Mouse (Mus musculus) MEL (cell line): ENCODE data around the gene Eprs. TPM values are rescaled to one million over a fixed set of nuclear protein-coding genes. Genes with fewer than 3 reads are reported as not detected.
A peak's percentile ranks its signal among the peaks of the same experiment; 100 is the strongest.

Source experiments
- DNase-seq: peaks from one replicate; pipeline ENCODE4 v3.0.0; 2011; ENCODE audit warnings: low read depth, low spot score
- H3K27ac ChIP-seq: 2 replicates; pipeline ENCODE4 v1.5.1; 2012; ENCODE audit warnings: low read depth, mild to moderate bottlenecking, control low read depth, low read length, moderate library complexity; ENCODE audit not compliant: control insufficient read depth
- H3K27me3 ChIP-seq, 2 experiments: fragments of 150-350 bp in 1 of 2; sonication (generic) in 1 of 2; 2 replicates each; pipeline ENCODE4 v1.6.1; 2012; ENCODE audit warnings: low read length in 2 of 2, mild to moderate bottlenecking in 2 of 2, improper control_type of control experiment in 1 of 2, moderate library complexity in 1 of 2; ENCODE audit not compliant: insufficient read depth in 2 of 2, control insufficient read depth in 1 of 2
- H3K36me3 ChIP-seq, 2 experiments: 2 replicates each; pipeline ENCODE4 v1.6.1; 2012 to 2014; ENCODE audit warnings: low read length in 2 of 2, improper control_type of control experiment in 1 of 2, inconsistent platforms in 1 of 2, mild to moderate bottlenecking in 1 of 2; ENCODE audit not compliant: insufficient read depth in 2 of 2, control insufficient read depth in 1 of 2
- H3K4me1 ChIP-seq, 2 experiments: fragments of 150-350 bp in 1 of 2; sonication (generic) in 1 of 2; 2 replicates each; pipeline ENCODE4 v1.6.1; 2012; ENCODE audit warnings: low read length in 2 of 2, improper control_type of control experiment in 1 of 2, mild to moderate bottlenecking in 1 of 2; ENCODE audit not compliant: insufficient read depth in 2 of 2, control insufficient read depth in 1 of 2
- H3K4me3 ChIP-seq, 2 experiments: fragments of 150-350 bp in 1 of 2; sonication (generic) in 1 of 2; 2 replicates each; pipeline ENCODE4 v1.5.1; 2012; ENCODE audit warnings: low read depth in 2 of 2, low read length in 2 of 2, mild to moderate bottlenecking in 2 of 2, moderate library complexity in 2 of 2, control low read depth in 1 of 2, improper control_type of control experiment in 1 of 2; ENCODE audit not compliant: control insufficient read depth in 1 of 2, insufficient read depth in 1 of 2
- H3K79me2 ChIP-seq: 2 replicates; pipeline ENCODE4 v1.6.1; 2012; ENCODE audit warnings: mild to moderate bottlenecking, low read length, moderate library complexity; ENCODE audit not compliant: control insufficient read depth, poor library complexity, insufficient read depth
- H3K9ac ChIP-seq: 2 replicates; pipeline ENCODE4 v1.6.1; 2012; ENCODE audit warnings: low read depth, mild to moderate bottlenecking, control low read depth, low read length, moderate library complexity; ENCODE audit not compliant: control insufficient read depth, poor library complexity, severe bottlenecking
- H3K9me3 ChIP-seq: fragments of 150-350 bp; sonication (generic); replicated peaks from 2 replicates; pipeline ENCODE4 v1.6.1; 2012; ENCODE audit warnings: mild to moderate bottlenecking, low read length, improper control_type of control experiment, moderate library complexity; ENCODE audit not compliant: insufficient read depth
- CHD2 ChIP-seq: IDR thresholded peaks from 2 replicates; pipeline ENCODE4 v1.6.1; 2011; ENCODE audit warnings: low read length, improper control_type of control experiment
- CTCF ChIP-seq, 3 experiments: IDR thresholded peaks in 2 of 3; conservative IDR thresholded peaks in 1 of 3; 2 replicates each; pipeline ENCODE4 v1.5.1; 2011 to 2012; ENCODE audit warnings: low read length in 3 of 3, low read depth in 2 of 3, mild to moderate bottlenecking in 2 of 3, improper control_type of control experiment in 1 of 3, inconsistent platforms in 1 of 3, mixed read lengths in 1 of 3, moderate library complexity in 1 of 3; ENCODE audit not compliant: control insufficient read depth in 1 of 3, insufficient read depth in 1 of 3, poor library complexity in 1 of 3, severe bottlenecking in 1 of 3
- ELF1 ChIP-seq: IDR thresholded peaks from 2 replicates; pipeline ENCODE4 v1.6.1; 2014; ENCODE audit warnings: low read depth, mild to moderate bottlenecking, inconsistent platforms, low read length, improper control_type of control experiment, moderate library complexity
- EP300 ChIP-seq, 2 experiments: IDR thresholded peaks; 2 replicates each; pipeline ENCODE4 v1.6.1; 2011; ENCODE audit warnings: improper control_type of control experiment in 2 of 2, low read length in 2 of 2, low read depth in 1 of 2, mild to moderate bottlenecking in 1 of 2
- ETS1 ChIP-seq: IDR thresholded peaks from 2 replicates; pipeline ENCODE4 v1.6.1; 2012; ENCODE audit warnings: low read depth, mild to moderate bottlenecking, inconsistent platforms, low read length, improper control_type of control experiment, moderate library complexity
- GABPA ChIP-seq: IDR thresholded peaks from 2 replicates; pipeline ENCODE4 v1.6.1; 2012; ENCODE audit warnings: low read depth, mild to moderate bottlenecking, inconsistent platforms, low read length, improper control_type of control experiment, moderate library complexity
- GATA1 ChIP-seq: IDR thresholded peaks from 2 replicates; pipeline ENCODE4 v1.6.1; 2011; ENCODE audit warnings: low read depth, low read length, improper control_type of control experiment
- JUND ChIP-seq: IDR thresholded peaks from 2 replicates; pipeline ENCODE4 v1.6.1; 2011; ENCODE audit warnings: low read depth, mild to moderate bottlenecking, improper control_type of control experiment, low read length
- MAZ ChIP-seq: IDR thresholded peaks from 2 replicates; pipeline ENCODE4 v1.6.1; 2012; ENCODE audit warnings: low read depth, mild to moderate bottlenecking, inconsistent platforms, low read length, improper control_type of control experiment
- MXI1 ChIP-seq: IDR thresholded peaks from 2 replicates; pipeline ENCODE4 v1.6.1; 2011; ENCODE audit warnings: mild to moderate bottlenecking, low read depth, low read length, improper control_type of control experiment
- MYB ChIP-seq: IDR thresholded peaks from 2 replicates; pipeline ENCODE4 v1.6.1; 2011; ENCODE audit warnings: mild to moderate bottlenecking, low read depth, low read length, improper control_type of control experiment
- MYC ChIP-seq: IDR thresholded peaks from 2 replicates; pipeline ENCODE4 v1.6.1; 2011; ENCODE audit warnings: low read depth, mild to moderate bottlenecking, low read length, improper control_type of control experiment, moderate library complexity
- POLR2A ChIP-seq, 2 experiments: IDR thresholded peaks; 2 replicates each; pipeline ENCODE4 v1.6.1; 2011 to 2012; ENCODE audit warnings: low read length in 2 of 2, mild to moderate bottlenecking in 2 of 2, control low read depth in 1 of 2, improper control_type of control experiment in 1 of 2, low read depth in 1 of 2, moderate library complexity in 1 of 2; ENCODE audit not compliant: control insufficient read depth in 1 of 2, insufficient read depth in 1 of 2, poor library complexity in 1 of 2
- POLR2AphosphoS2 ChIP-seq: IDR thresholded peaks from 2 replicates; pipeline ENCODE4 v1.6.1; 2011; ENCODE audit warnings: low read length, improper control_type of control experiment
- POLR2AphosphoS5 ChIP-seq: IDR thresholded peaks from 2 replicates; pipeline ENCODE4 v1.6.1; 2012; ENCODE audit warnings: low read depth, borderline replicate concordance, mild to moderate bottlenecking, inconsistent platforms, low read length, moderate library complexity, mixed read lengths
- RAD21 ChIP-seq: IDR thresholded peaks from 2 replicates; pipeline ENCODE4 v1.6.1; 2011; ENCODE audit warnings: mild to moderate bottlenecking, low read depth, low read length, improper control_type of control experiment
- RCOR1 ChIP-seq: IDR thresholded peaks from 2 replicates; pipeline ENCODE4 v1.6.1; 2012; ENCODE audit warnings: low read depth, mild to moderate bottlenecking, inconsistent platforms, low read length, improper control_type of control experiment
- SIN3A ChIP-seq: IDR thresholded peaks from 2 replicates; pipeline ENCODE4 v1.6.1; 2012; ENCODE audit warnings: low read length, improper control_type of control experiment, inconsistent platforms
- SMC3 ChIP-seq: IDR thresholded peaks from 2 replicates; pipeline ENCODE4 v1.6.1; 2011; ENCODE audit warnings: low read depth, low read length, improper control_type of control experiment
- TAL1 ChIP-seq: IDR thresholded peaks from 2 replicates; pipeline ENCODE4 v1.6.1; 2012; ENCODE audit warnings: mild to moderate bottlenecking, inconsistent platforms, low read length, moderate library complexity, mixed read lengths
- TBP ChIP-seq: IDR thresholded peaks from 2 replicates; pipeline ENCODE4 v1.8.0; 2011; ENCODE audit warnings: low read depth, low read length, improper control_type of control experiment
- TCF12 ChIP-seq: IDR thresholded peaks from 2 replicates; pipeline ENCODE4 v1.6.1; 2014; ENCODE audit warnings: low read depth, mild to moderate bottlenecking, inconsistent platforms, low read length, improper control_type of control experiment, moderate library complexity
- polyA plus RNA-seq, 2 experiments: library from polyadenylated mRNA; stranded (reverse) in 1 of 2; unstranded in 1 of 2; fragments of >175 nt in 1 of 2; fragments of >200 nt in 1 of 2; gene quantifications; 2 replicates each; pipeline versions ENCODE4 v1.2.1 to v1.2.4; 2012; ENCODE audit warnings: low replicate concordance in 2 of 2, low read depth in 1 of 2; ENCODE audit not compliant: insufficient read length in 2 of 2, insufficient read depth in 1 of 2, missing spikeins in 1 of 2
- total RNA-seq: library from RNA; depleted of rRNA; stranded (reverse); fragments of 300-350 nt; gene quantifications from 2 replicates; pipeline ENCODE4 v1.2.3, GENCODE M21; 2012

Eprs gene
- total and polyA plus RNA-seq, 3 experiments, result 177 to 355 (median 177) TPM

GRCm38 (mm10) chr1:185454575-185454954 is 91.7 kb downstream of the Eprs start, which contains the start of gene Slc30a10:
Slc30a10 (plus strand) TSS chr1:185454848.
- no peaks in the 10 kb centered on the region for H3K27me3 ChIP-seq
- peak within 1 kb of the TSS; percentile 56 for H3K27ac ChIP-seq
- H3K36me3 ChIP-seq, result peaks cover 0 to 22% of the 10 kb centered on the region in 2 experiments; a peak in 3 of 4 replicates
- peaks cover 19 to 35% of the 10 kb centered on the region in 2 experiments for H3K4me1 ChIP-seq
- no peaks in the 10 kb centered on the region; the same call in 1 of the 2 replicates for H3K79me2 ChIP-seq
- TF ChIP-seq JUND, result no peak
- TF ChIP-seq MYB, result no peak
- no peak for TF ChIP-seq CTCF (IDR thresholded peaks at IDR 0.05 in 2 of 3, conservative IDR thresholded peaks at IDR 0.05 in 1 of 3; ENCODE audit: control insufficient read depth in 1 of 3, insufficient read depth in 1 of 3, low read depth in 2 of 3, low read length in 3 of 3, poor library complexity in 1 of 3, severe bottlenecking in 1 of 3)
- no peak for TF ChIP-seq MYC
- TF ChIP-seq TCF12, result peak; percentile 90
- TF ChIP-seq GABPA, result no peak
- peak; percentile 53 for TF ChIP-seq SIN3A
- TF ChIP-seq RCOR1, result peak; percentile 67; the same call in 1 of the 2 replicates
- peak; percentile 66 to 83 for TF ChIP-seq EP300 (IDR thresholded peaks at IDR 0.05; ENCODE audit: low read depth in 1 of 2, low read length in 2 of 2)
- TF ChIP-seq POLR2AphosphoS2, result no peak
- TF ChIP-seq CHD2, result peak; percentile 9; the same call in 1 of the 2 replicates
- TF ChIP-seq ETS1, result peak; percentile 79
- TF ChIP-seq POLR2A (IDR thresholded peaks at IDR 0.05; ENCODE audit: control insufficient read depth in 1 of 2, insufficient read depth in 1 of 2, low read depth in 1 of 2, low read length in 2 of 2, poor library complexity in 1 of 2), result no peak; a peak in 1 of 4 replicates
- peak; percentile 96 for TF ChIP-seq MAZ
- 0 out of 2 replicates have a peak, but pooled peaks have one; percentile 22 for TF ChIP-seq ELF1
- no peak for TF ChIP-seq RAD21
- peak; percentile 90 for TF ChIP-seq GATA1
- TF ChIP-seq SMC3, result no peak
- TF ChIP-seq TAL1, result peak; percentile 88
- no peak for TF ChIP-seq TBP
- no peak; the same call in 1 of the 2 replicates for TF ChIP-seq POLR2AphosphoS5
- TF ChIP-seq MXI1, result peak; percentile 55
- peak; percentile 99 for DNase-seq
- peak within 1 kb of the TSS; percentile 65 for H3K9ac ChIP-seq
- peak within 1 kb of the TSS; percentile 76 to 83 for H3K4me3 ChIP-seq
- H3K9me3 ChIP-seq, result no peaks in the 10 kb centered on the region
